Mouse (Mus musculus): ENCODE measurements at regions not wholly inside any gene's neighbourhood (a gene's known extent, or its start where the extent isn't known, plus 50 kb on each side); places are given as distances from the start of the nearest gene placed in this dataset.

DNA sequence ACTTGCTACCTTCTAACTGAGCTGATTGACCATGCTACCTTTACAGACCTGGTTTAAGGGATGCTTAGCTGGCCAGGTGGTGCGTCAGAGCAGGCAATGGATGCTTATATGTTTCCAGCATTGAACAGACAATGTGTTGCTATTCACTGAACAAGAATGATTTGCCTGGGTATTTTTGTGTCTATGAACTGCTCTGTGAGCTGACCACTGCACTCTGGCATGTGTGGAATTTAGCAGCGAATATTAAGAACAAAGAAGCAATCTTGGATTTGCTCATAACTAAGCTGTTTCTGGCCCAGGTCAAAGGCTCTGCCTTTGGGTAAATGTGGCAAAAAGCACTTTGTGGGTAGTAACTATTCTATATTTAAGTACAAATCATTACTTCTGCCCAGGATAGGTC, 58.3 kb upstream of the Ccdc39 start:
- no peak overlapping the region for H3K9ac ChIP-seq (replicated peaks)
- WGBS, result 85% methylated on average over 2 of the region's 2 CpGs
- peaks cover 17% of the 10 kb centered on the region for H3K4me1 ChIP-seq (replicated peaks)
- H3K4me3 ChIP-seq (replicated peaks), result no peak overlapping the region
- no peaks in the 10 kb centered on the region for H3K27me3 ChIP-seq
- H3K27ac ChIP-seq, result no peak overlapping the region
- ATAC-seq (ENCODE audit: insufficient number of reproducible peaks, insufficient read depth, low FRiP score, low TSS enrichment, low read depth), result no peak
- H3K9me3 ChIP-seq, result no peaks in the 10 kb centered on the region
- no peaks in the 10 kb centered on the region for H3K36me3 ChIP-seq
- no peak overlapping the region for H3K4me2 ChIP-seq

GRCm38 (mm10) chr3:33903326-33903725, 59.2 kb upstream of the Ccdc39 start:
- Histone ChIP-seq H3K4me2 (no peak overlapping the region), H3K4me3 (replicated peaks) (no peak overlapping the region), H3K9ac (replicated peaks) (no peak overlapping the region), H3K27ac (no peak overlapping the region), H3K4me1 (replicated peaks) (peaks cover 17% of the 10 kb centered on the region), H3K9me3 (no peaks in the 10 kb centered on the region), H3K27me3 (no peaks in the 10 kb centered on the region), H3K36me3 (no peaks in the 10 kb centered on the region)
- no peak for ATAC-seq (ENCODE audit: insufficient number of reproducible peaks, insufficient read depth, low FRiP score, low TSS enrichment, low read depth)
- 50% methylated on average over 8 of the region's 8 CpGs for WGBS

DNA sequence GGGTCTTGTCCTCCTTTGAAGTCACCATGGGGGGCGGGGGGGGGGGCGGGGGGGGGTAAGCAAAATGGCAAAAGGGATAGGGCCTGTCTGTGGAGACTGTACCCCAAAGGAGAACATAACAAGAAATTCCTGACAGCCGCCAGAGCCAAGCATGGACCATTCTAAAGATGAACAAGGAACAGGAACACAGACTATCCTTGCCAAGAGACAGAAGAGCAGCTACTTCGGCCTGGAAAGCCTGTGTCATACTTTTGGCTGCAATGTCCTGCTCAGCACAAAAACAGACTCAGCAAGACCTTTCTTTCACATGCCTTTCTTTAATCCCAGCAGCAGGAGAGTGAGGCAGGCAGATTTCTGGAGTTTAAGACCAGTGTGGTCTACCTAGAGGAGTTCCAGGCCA, 59.7 kb upstream of the Ccdc39 start:
- Histone ChIP-seq H3K36me3 (no peaks in the 10 kb centered on the region), H3K4me1 (replicated peaks) (peaks cover 17% of the 10 kb centered on the region), H3K9ac (replicated peaks) (no peak overlapping the region), H3K9me3 (no peaks in the 10 kb centered on the region), H3K27ac (no peak overlapping the region), H3K4me3 (replicated peaks) (no peak overlapping the region), H3K27me3 (no peaks in the 10 kb centered on the region), H3K4me2 (no peak overlapping the region)
- 33% methylated on average over 4 of the region's 4 CpGs for whole genome bisulfite sequencing
- ATAC-seq (ENCODE audit: insufficient number of reproducible peaks, insufficient read depth, low FRiP score, low TSS enrichment, low read depth), result no peak

DNA sequence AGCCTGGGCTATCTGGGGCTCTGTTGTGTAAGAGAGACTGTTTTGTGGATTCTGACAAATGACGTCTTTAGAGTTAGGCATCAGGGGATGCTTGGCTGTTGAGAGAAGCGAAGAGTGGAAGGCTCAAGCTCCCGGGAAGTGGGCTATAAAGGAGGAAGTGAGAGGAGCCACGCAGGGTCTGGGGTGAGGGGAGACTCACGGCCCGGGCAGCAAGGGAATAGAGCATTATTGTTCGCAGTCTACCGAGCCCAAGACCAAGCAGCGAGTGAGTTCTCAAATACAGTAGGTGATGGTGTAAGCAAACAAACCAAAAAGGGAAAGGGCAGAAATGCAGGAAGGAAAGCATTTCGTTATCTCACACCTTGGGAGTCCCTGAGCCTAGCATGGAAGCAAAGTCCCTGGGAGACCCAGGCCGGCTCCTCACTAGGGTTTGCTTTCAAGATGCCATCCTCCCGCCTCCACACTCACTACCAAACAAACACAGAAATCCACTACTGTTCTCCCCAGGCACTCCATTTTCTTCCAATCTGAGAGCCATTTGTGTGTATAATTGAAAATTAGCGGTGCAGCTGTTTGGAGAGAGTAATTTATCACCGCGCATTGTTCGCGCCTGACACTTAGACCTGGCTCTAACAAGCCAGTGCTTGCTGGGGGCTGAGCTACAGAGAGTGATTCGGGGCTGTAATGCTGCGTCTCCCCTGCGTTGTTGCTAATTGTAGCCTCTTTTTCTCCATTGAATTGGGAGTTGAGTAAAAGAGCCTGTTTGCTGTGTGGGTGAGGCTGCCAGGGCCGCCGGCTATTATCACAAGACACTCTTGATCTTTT, 61.0 kb upstream of the Ccdc39 start:
- Histone ChIP-seq H3K4me2 (peak overlapping the region; percentile 44), H3K4me1 (replicated peaks) (peaks cover 17% of the 10 kb centered on the region), H3K9ac (replicated peaks) (no peak overlapping the region), H3K36me3 (no peaks in the 10 kb centered on the region), H3K27ac (no peak overlapping the region), H3K27me3 (no peaks in the 10 kb centered on the region), H3K9me3 (no peaks in the 10 kb centered on the region), H3K4me3 (replicated peaks) (0 out of 2 replicates have a peak overlapping the region, but pooled peaks have one; percentile 7)
- ATAC-seq (ENCODE audit: insufficient number of reproducible peaks, insufficient read depth, low FRiP score, low TSS enrichment, low read depth), result no peak
- 36% methylated on average over 22 of the region's 22 CpGs for WGBS

DNA sequence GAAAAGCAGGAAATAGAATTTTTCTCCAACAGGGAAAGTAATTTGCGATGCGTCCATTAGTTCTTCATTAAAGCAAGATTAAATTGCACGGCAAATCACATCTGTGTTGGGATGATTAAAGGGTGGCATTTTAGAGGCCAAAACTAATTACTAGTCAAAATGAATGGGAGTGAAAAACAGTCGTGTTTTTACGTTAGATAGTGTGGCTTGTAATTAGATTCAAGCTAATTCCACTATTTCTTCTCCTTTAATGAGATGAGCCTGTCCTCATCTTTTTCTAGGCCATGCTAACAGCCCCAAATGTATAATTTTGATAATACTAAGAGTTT, 61.5 kb upstream of the Ccdc39 start:
- no peak for ATAC-seq (ENCODE audit: insufficient number of reproducible peaks, insufficient read depth, low FRiP score, low TSS enrichment, low read depth)
- no peaks in the 10 kb centered on the region for H3K9me3 ChIP-seq
- H3K4me1 ChIP-seq (replicated peaks), result peaks cover 17% of the 10 kb centered on the region
- H3K27ac ChIP-seq, result no peak overlapping the region
- WGBS, result 21% methylated on average over 5 of the region's 5 CpGs
- no peaks in the 10 kb centered on the region for H3K36me3 ChIP-seq
- no peaks in the 10 kb centered on the region for H3K27me3 ChIP-seq
- H3K9ac ChIP-seq (replicated peaks), result no peak overlapping the region
- H3K4me3 ChIP-seq (replicated peaks), result no peak overlapping the region
- peak overlapping the region; percentile 44 for H3K4me2 ChIP-seq

DNA sequence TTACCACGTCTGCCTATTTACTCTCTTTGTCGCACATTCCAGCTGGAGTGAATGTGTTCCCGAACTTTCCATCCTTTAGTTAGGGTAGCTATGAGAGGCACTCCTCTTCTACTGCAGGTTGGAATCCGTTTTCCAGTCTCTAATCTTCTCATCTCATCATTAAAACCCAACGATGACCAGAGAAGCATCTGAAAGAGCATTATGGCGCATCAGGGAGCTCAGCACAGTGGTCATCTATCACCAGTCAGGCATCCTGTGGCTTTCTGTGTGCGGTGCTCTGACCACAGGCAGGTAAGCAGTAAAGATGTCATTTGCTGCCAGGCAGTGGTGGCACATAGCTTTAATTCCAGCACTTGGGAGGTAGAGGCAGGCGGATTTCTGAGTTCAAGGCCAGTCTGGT, 63.0 kb upstream of the Ccdc39 start:
- WGBS, result 86% methylated on average over 8 of the region's 8 CpGs
- H3K27me3 ChIP-seq, result no peaks in the 10 kb centered on the region

DNA sequence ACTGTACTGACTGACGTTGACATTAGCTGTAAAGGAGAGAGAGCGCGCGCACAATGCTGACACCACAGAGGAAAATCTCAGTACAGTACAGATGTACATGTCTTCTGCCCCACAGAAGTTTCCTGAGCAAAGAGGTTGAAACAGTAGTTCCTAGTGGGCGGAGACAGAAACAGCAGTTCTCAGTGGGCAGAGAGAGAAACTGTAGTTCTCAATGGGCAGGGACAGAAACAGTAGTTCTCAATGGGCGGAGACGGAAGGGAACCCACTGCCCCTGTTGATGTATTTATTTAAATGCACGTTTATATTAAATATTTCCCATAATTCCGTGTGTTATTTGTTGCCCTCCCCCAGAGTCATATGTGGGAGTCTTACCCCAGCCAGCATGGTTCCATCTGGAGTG, 67.4 kb upstream of the Ccdc39 start:
- 83% methylated on average over 9 of the region's 9 CpGs for WGBS
- Histone ChIP-seq H3K9ac (replicated peaks) (no peak overlapping the region), H3K9me3 (peaks cover 6% of the 10 kb centered on the region; the same call in 1 of the 2 replicates), H3K36me3 (no peaks in the 10 kb centered on the region), H3K27me3 (no peaks in the 10 kb centered on the region), H3K4me2 (no peak overlapping the region), H3K27ac (no peak overlapping the region), H3K4me3 (replicated peaks) (no peak overlapping the region), H3K4me1 (replicated peaks) (no peaks in the 10 kb centered on the region)
- no peak for ATAC-seq (ENCODE audit: insufficient number of reproducible peaks, insufficient read depth, low FRiP score, low TSS enrichment, low read depth)

More for the DNA sequence above, 63.0 kb upstream of the Ccdc39 start:
- no peak for ATAC-seq (ENCODE audit: insufficient number of reproducible peaks, insufficient read depth, low FRiP score, low TSS enrichment, low read depth)
- no peak overlapping the region for H3K4me2 ChIP-seq
- H3K9ac ChIP-seq (replicated peaks), result no peak overlapping the region
- no peaks in the 10 kb centered on the region for H3K36me3 ChIP-seq
- H3K27ac ChIP-seq, result no peak overlapping the region
- H3K4me3 ChIP-seq (replicated peaks), result no peak overlapping the region
- peaks cover 17% of the 10 kb centered on the region for H3K4me1 ChIP-seq (replicated peaks)
- no peaks in the 10 kb centered on the region for H3K9me3 ChIP-seq

DNA sequence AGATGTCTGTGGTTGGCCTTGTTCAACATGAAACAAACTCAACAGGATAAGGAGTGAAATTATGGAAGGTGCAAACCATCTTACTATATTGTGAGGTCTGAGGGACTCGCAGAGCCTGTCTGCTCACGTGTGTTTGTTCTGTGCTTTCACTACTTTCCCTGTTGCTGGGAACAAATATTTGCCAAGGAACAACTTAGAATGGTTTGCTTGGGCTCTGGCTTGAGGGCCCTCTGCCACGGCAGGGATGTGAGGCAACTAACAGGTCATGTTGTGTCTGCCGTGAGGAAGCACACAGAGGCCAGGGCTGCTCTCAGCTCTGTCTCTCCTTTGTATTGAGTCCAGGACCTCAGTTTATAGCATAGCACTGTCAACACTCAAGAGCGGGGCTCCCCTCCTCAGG, 69.4 kb upstream of the Ccdc39 start:
- no peak for ATAC-seq (ENCODE audit: insufficient number of reproducible peaks, insufficient read depth, low FRiP score, low TSS enrichment, low read depth)
- 81% methylated on average over 5 of the region's 5 CpGs for WGBS
- Histone ChIP-seq H3K36me3 (no peaks in the 10 kb centered on the region), H3K9me3 (peaks cover 6% of the 10 kb centered on the region; the same call in 1 of the 2 replicates), H3K27ac (no peak overlapping the region), H3K4me2 (no peak overlapping the region), H3K9ac (replicated peaks) (no peak overlapping the region), H3K27me3 (no peaks in the 10 kb centered on the region), H3K4me1 (replicated peaks) (no peaks in the 10 kb centered on the region), H3K4me3 (replicated peaks) (no peak overlapping the region)

DNA sequence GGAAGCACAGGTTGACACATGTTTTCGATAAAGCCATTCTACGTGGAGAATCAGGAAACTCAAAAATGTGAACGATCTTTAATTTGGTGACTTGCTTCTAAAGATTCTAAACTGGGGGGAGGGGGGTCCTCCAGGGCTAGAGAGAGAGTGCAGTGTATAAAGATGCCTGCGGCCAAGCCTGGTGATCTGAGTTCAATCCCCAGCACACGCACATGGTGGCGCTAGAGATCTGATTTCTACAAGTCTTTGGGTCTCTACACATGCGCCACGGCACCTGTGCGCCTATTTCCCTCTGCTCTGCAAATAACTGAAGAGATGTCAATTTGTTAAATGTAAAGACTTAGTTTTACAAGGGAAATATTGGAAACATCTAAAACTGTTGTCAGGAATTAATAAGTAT, 70.3 kb upstream of the Ccdc39 start:
- Histone ChIP-seq H3K9ac (replicated peaks) (no peak overlapping the region), H3K27me3 (no peaks in the 10 kb centered on the region), H3K4me1 (replicated peaks) (no peaks in the 10 kb centered on the region), H3K36me3 (no peaks in the 10 kb centered on the region), H3K4me2 (no peak overlapping the region), H3K27ac (no peak overlapping the region), H3K4me3 (replicated peaks) (no peak overlapping the region), H3K9me3 (peaks cover 6% of the 10 kb centered on the region; the same call in 1 of the 2 replicates)
- ATAC-seq (ENCODE audit: insufficient number of reproducible peaks, insufficient read depth, low FRiP score, low TSS enrichment, low read depth), result no peak
- 49% methylated on average over 9 of the region's 9 CpGs for whole genome bisulfite sequencing

- Histone ChIP-seq H3K4me1 (replicated peaks) (no peaks in the 10 kb centered on the region), H3K9ac (replicated peaks) (no peak overlapping the region), H3K27ac (no peak overlapping the region), H3K36me3 (no peaks in the 10 kb centered on the region), H3K27me3 (no peaks in the 10 kb centered on the region; the same call in 1 of the 2 replicates), H3K4me3 (replicated peaks) (no peak overlapping the region), H3K4me2 (no peak overlapping the region), H3K9me3 (peaks cover 6% of the 10 kb centered on the region; the same call in 1 of the 2 replicates)
- ATAC-seq (ENCODE audit: insufficient number of reproducible peaks, insufficient read depth, low FRiP score, low TSS enrichment, low read depth), result no peak
Measured at GRCm38 (mm10) chr3:33915777-33916176, 71.7 kb upstream of the Ccdc39 start.

DNA sequence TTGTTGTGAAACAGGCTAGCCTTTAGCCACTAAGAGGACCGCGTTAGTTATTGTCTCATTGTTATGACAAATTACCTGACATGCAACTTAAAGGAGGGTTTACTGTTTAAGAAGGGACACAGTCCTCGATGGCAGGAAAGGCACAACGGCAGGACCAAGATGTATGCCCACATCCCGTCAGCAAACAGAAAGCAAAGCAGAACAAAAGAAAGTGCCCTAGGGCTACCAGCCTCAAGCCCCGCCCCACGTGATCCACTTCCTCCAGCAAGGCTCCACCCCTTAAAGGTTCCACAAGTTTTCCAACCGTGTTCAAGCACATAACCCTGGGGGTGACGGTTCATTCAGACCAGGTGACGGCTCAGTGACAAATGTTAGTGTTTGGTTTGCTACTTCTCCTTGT, 72.2 kb upstream of the Ccdc39 start:
- no peaks in the 10 kb centered on the region; the same call in 1 of the 2 replicates for H3K27me3 ChIP-seq
- H3K36me3 ChIP-seq, result no peaks in the 10 kb centered on the region
- 86% methylated on average over 10 of the region's 10 CpGs for WGBS
- no peak overlapping the region for H3K27ac ChIP-seq
- peaks cover 6% of the 10 kb centered on the region; the same call in 1 of the 2 replicates for H3K9me3 ChIP-seq
- H3K9ac ChIP-seq (replicated peaks), result no peak overlapping the region
- no peak overlapping the region for H3K4me3 ChIP-seq (replicated peaks)
- ATAC-seq (ENCODE audit: insufficient number of reproducible peaks, insufficient read depth, low FRiP score, low TSS enrichment, low read depth), result no peak
- no peak overlapping the region for H3K4me2 ChIP-seq
- no peaks in the 10 kb centered on the region for H3K4me1 ChIP-seq (replicated peaks)

- H3K4me1 ChIP-seq (replicated peaks), result no peaks in the 10 kb centered on the region
- H3K36me3 ChIP-seq, result no peaks in the 10 kb centered on the region
- H3K4me3 ChIP-seq (replicated peaks), result no peak overlapping the region
- H3K27ac ChIP-seq, result no peak overlapping the region
- ATAC-seq (ENCODE audit: insufficient number of reproducible peaks, insufficient read depth, low FRiP score, low TSS enrichment, low read depth), result no peak
- 90% methylated on average over 6 of the region's 6 CpGs for WGBS
- peaks cover 6% of the 10 kb centered on the region; the same call in 1 of the 2 replicates for H3K9me3 ChIP-seq
- H3K9ac ChIP-seq (replicated peaks), result no peak overlapping the region
- no peaks in the 10 kb centered on the region; the same call in 1 of the 2 replicates for H3K27me3 ChIP-seq
- no peak overlapping the region for H3K4me2 ChIP-seq
Measured at GRCm38 (mm10) chr3:33916818-33917217, 72.7 kb upstream of the Ccdc39 start.
